Mouse (Mus musculus): Measurements from ENCODE around the gene Fam71e1.

Gene Fam71e1

GRCm38 (mm10) chr7:44471880-44472557 is 24.4 kb upstream of the Fam71e1 start:
- no peak for DNase-seq (ENCODE audit: low spot score)

GRCm38 (mm10) chr7:44472558-44472885 is 23.9 kb upstream of the Fam71e1 start:
- no peak for DNase-seq (ENCODE audit: low spot score)

DNA sequence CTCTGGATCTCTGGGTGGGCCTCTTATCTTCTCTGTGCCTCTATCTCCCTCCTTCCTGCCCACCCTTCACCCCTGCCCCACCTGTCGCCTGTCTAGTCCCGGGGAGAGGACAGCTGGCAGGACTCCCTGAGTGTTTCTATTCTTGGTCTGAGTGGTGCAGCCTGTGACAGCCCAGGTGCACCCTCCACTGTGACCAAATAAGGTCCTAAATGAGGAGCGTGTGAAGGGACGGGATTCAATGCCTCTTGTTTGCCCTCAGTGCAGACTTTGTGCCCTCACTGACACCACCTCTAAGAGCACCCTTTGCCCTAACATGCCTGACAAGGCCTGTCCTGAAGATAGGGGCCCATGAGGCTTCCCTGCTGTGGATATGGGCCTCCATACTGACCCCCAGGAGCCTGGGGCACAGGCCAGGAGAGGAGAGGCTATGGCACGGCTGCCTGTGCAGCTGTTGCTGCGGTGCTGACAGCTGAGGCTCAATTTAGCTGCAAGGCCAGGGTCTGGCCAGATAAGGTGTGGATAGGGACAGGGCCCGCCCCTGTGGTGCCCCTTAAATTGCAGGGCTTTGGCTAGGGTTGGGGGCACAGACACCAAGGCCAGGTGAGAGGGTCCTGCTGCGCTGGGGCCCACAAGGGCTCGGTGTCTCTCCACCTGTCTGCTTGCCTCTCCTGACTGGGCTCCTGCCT is 23.3 kb upstream of the Fam71e1 start:
- DNase-seq (ENCODE audit: low spot score) = no peak

GRCm38 (mm10) chr7:44474419-44474818 is 22.0 kb upstream of the Fam71e1 start:
- DNase-seq (ENCODE audit: low spot score) = peak; percentile 69

- DNase-seq (ENCODE audit: low spot score) = no peak
These were observed 21.3 kb upstream of the Fam71e1 start for GRCm38 (mm10) chr7:44475046-44475614.

DNA sequence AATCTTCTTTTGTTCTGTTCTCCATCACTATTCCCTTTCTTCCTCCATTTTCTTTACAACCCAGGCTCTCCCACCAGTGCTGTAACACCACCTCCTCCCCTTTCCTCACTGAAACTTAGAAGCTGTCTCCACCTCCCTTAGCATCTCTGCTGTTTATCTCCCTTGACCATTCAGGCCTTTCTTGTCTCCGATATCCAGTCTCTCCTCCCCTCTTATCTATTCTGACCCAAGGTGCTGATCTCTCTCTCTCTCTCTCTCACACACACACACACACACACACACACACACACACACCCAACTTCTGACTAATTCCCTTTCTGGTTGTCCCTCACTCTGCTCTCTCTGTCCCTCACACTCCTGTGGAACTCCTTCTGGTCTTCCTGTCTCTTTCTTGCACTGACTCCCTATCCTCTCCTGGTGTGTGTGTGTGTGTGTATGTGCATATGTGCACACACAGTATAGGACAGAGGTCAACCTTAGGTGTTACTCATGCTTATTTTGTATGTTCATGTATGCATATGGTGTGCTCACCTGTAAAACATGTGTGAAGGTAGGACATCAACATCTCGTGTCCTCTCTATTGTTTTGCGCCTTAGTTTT is 13.4 kb upstream of the Fam71e1 start:
- no peak for DNase-seq (ENCODE audit: low spot score)

- DNase-seq (ENCODE audit: low spot score) = no peak
These were observed 12.3 kb upstream of the Fam71e1 start for GRCm38 (mm10) chr7:44484109-44484508.

GRCm38 (mm10) chr7:44484841-44485571 is 11.4 kb upstream of the Fam71e1 start:
- DNase-seq (ENCODE audit: low spot score) = peak; percentile 79

GRCm38 (mm10) chr7:44485572-44486195 is 10.7 kb upstream of the Fam71e1 start:
- no peak for DNase-seq (ENCODE audit: low spot score)

- no peak for DNase-seq (ENCODE audit: low spot score)
These were observed 9.3 kb upstream of the Fam71e1 start for GRCm38 (mm10) chr7:44486927-44487575.

- DNase-seq (ENCODE audit: low spot score) = no peak
These were observed 8.4 kb upstream of the Fam71e1 start for GRCm38 (mm10) chr7:44487936-44488335.

DNA sequence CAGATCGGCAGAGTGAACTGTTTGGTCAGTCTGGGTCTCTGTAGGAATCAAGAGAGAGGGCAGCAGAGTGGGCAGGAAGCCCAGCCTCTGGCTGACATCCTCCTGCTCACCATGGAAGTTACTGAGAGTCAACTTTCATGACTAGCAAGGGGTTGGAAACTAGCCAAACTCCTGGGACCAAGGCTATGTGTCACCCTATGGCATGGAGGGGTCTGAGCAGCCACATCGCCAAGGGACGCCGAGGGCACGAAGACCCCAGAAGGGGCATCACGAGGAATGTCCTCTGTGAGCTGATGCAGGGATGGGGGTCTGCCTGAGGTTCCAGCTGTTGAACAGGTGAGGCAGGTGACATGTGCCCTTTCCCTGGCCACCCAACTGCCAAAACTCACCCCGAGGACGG is 7.8 kb upstream of the Fam71e1 start:
- no peak for DNase-seq (ENCODE audit: low spot score)

DNA sequence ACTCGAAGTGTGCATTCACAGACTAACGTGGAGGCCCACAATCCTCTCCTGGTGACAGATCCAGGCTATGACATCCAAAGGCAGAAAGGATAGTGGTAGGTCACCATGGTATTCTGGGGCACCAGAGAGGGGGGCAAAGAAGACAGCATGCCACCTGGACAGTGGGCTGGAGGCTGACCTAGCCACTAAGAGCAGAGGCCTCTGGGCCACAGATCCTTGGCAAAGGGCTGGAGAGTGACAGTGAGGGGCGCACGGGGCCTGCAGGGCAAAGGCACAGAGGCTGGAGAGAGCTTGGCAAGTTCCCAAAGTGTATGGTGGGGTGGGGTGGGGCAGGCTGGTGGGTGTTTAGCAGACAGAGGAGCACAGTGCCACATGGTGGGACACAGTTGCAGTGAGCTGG is 6.1 kb upstream of the Fam71e1 start:
- DNase-seq (ENCODE audit: low spot score) = no peak

- DNase-seq (ENCODE audit: low spot score) = no peak
These were observed 5.0 kb upstream of the Fam71e1 start for GRCm38 (mm10) chr7:44491391-44491790.

DNA sequence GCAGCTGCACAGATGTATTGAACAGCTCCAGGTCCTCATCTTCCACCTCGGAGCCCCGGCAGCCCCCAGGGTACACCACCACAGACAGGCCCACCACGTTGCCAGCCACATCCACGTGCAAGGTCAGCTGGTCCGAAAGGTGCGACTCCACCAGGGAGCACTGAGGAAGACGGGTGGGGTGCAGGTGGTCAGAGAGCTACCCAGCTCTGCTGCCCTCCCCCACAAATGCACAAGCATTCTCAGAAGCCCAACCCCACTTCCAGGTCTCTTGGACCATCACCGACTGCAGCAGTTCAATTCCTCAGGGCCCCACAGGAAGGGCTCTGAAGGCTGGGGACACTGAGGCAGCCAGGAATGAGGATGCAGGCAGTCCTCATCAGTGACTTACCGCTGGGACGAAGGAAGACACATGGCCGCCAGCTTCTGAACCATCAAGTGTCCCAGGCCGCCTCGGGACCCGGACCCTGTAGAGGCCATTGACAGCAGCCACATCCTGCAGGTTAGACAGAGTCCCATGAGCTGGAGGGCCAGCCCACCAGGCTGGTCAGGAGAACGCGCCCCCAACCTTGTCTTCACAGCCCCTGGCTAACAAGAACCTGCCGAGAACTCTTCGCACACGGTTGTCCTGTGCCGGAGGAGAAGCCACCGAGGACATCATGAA is 4.1 kb upstream of the Fam71e1 start:
- DNase-seq (ENCODE audit: low spot score) = no peak

GRCm38 (mm10) chr7:44494681-44495080 is 1.7 kb upstream of the Fam71e1 start:
- no peak for DNase-seq (ENCODE audit: low spot score)

DNA sequence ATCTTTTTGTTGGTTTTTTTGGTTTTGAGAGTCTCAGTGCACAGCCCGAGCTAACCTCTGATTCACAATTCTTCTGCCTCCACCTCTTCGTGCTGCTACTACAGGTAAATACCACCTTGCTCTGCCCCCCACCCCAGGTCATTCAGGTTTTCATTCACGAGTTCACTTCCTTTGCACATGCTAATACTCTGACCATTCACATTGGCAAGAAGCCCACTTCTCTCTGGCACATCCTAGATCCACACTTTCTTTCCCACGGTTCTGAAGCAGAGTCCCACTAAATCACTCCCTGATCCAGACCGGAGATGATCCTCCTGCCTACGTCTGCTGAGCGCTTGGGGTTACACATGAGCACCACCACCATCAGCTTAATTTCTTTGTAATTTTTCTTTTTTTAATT is 1.3 kb upstream of the Fam71e1 start:
- no peak for DNase-seq (ENCODE audit: low spot score)

DNA sequence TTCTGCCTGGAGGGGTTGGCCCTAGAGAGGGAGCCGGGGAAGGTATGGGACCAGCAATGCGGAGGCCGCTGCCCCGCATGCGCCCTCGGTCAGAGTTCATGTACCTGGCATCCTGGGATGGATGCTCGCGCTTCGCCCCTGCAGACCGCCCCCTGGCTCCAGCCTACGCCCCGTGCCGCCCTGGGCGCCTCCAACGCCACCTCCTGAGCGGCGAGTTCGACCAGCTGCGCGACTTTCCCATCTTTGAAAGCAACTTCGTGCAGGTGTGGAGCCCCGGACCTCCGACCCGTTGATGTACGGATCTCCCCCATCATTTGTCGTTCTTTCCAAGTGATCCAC is 359 bp downstream of the Fam71e1 start:
- DNase-seq (ENCODE audit: low spot score) = no peak

DNA sequence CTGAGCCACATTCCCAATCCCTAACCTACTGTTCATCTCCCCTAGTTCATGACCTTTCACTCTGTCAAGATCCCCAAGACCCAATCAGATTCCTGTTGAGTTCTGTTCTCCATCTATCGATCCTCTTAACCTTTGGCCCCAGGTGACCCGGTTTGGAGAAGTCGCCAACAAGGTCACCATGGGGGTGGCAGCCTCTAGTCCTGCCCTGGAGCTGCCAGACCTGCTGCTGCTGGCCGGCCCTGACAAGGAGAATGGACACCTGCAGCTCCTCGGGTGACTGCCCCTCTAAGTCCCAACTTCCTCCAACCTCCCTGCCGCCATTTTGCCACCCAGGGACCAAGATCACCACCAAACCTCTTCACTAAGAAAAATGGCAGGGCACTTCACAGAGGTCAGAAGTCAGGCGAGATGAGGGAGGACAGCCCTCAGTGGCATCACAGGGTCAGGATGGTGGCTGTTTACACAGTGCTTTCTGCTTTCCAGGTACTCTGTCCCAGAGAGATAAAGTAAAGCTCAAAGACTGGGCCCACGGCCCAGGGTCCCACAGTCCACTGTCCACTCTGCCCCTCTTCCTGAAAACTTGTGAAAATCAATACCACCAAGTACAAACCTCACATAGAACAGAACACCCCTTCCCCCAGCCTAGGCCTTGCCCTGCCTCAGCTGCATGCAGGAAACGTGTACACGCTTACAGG is 1.1 kb downstream of the Fam71e1 start:
- DNase-seq (ENCODE audit: low spot score) = no peak

GRCm38 (mm10) chr7:44498922-44499321 is 2.5 kb downstream of the Fam71e1 start:
- no peak for DNase-seq (ENCODE audit: low spot score)

GRCm38 (mm10) chr7:44500046-44500445 is 3.7 kb downstream of the Fam71e1 start:
- DNase-seq (ENCODE audit: low spot score) = no peak
